Mouse (Mus musculus) layer of hippocampus, postnatal 10 days (tissue): ENCODE measurements around the gene Mindy4. TPM values are rescaled to one million over a fixed set of nuclear protein-coding genes. Genes with fewer than 3 reads are reported as not detected.
A peak's percentile ranks its signal among the peaks of the same experiment; 100 is the strongest.
"Not testable (repeated sequence)": the region's sequence is repeated elsewhere in the genome, so short reads cannot be mapped to it uniquely, and the experiment has no call there.

Experiments used
- DNase-seq, 2 experiments: peaks; one replicate each; pipeline ENCODE4 v3.0.0; 2021; ENCODE audit warnings: low spot score in 2 of 2
- long read RNA-seq: library from polyadenylated mRNA; stranded (forward); transcript quantifications from one replicate; pipeline ENCODE4 v2.0.0, GENCODE M21; 2023
- total RNA-seq, 2 experiments: library from RNA; stranded (reverse); gene quantifications; 2 replicates each; pipeline ENCODE4 v1.2.3; 2021

Gene Mindy4
- 10 to 100 TPM; 10.9 to 12.5 TPM for total RNA-seq
- long read RNA-seq, full-length matches to known transcripts: 3 of 4 reads
- long read RNA-seq, partial matches to known transcripts: 0 of 4 reads
- long read RNA-seq, other reads (novel, unspliced or antisense): 1 of 4 reads

DNA sequence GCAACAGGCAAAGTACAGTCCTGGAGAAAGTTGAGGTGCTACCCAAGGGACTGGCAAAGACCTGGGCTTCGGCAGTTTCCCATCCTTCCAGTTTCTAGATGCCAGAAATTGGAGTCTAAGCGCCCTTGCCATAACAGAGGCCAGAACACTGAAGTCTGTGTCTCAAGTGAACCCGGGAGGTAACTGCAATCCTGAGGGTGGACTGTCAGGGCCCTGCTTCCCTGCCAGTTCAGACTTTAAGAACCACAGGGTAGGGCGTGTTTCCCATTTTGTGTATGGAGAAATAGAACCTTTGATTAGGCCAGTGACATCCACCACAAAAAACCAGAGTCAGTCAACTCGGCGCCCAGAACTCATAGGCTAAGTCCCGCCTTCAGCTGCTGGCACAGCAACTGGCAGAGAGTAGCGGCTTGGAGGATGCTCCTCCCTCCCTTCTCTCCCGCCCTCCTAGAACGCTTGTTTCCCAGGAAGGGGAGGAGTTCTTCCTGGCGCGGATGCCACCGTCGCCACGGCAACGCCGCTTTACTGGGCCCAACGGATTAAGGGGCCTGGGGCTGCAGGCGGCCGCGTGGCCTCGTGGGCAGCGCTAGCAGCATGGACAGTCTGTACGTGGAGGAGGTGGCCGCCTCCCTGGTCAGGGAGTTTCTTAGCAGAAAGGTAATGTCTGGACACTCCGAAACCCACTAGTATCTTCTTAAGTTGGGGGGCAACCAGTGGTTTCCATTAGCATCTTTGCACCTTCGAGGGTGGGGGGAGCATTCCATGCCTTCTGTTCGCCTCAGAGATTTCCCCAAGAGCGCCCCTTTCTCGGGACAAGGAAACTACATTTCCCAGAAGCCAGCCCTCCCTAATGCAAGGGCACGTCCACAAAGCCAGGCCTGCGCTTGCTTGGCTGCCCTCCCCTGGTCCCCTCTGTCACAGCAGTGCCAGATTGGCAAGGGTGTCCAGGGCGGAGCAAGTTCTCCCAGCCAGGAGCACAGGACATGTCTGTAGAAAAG, at the start of gene Mindy4:
Gene Mindy4 (plus strand): TSS at position 471 of the 998 bp plus-strand sequence.
- DNase-seq: peak; percentile 87 to 88

GRCm38 (mm10) chr6:55159256-55159655, 43.9 kb upstream of the Mindy4 start:
- DNase-seq: no peak

- DNase-seq: peak; percentile 46 to 59
Observed at GRCm38 (mm10) chr6:55161311-55161761, 41.8 kb upstream of the Mindy4 start.

GRCm38 (mm10) chr6:55163046-55163584, 40.1 kb upstream of the Mindy4 start:
- DNase-seq: no peak

- DNase-seq: peak; percentile 82 to 83
Observed at GRCm38 (mm10) chr6:55166777-55167463, 36.3 kb upstream of the Mindy4 start.

DNA sequence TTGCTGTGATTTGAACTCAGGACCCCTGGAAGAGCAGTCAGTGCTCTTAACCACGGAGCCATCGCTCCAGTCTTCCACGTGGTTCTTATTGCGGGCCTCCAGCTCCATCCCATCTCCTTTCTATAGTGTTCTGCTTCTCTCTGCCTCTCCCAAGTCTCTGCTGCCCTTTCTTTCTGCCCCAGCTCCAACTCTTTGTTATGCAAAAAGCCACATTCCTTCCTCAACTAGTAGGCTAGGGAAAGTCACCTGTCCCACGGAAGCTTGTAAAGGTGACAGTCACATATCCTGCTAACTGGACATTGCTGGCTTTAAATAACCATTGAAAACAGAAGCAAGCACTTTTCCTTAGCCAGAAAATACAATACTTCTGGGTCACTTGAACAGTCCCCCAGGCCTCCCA, 33.4 kb upstream of the Mindy4 start:
- no peak for DNase-seq

DNA sequence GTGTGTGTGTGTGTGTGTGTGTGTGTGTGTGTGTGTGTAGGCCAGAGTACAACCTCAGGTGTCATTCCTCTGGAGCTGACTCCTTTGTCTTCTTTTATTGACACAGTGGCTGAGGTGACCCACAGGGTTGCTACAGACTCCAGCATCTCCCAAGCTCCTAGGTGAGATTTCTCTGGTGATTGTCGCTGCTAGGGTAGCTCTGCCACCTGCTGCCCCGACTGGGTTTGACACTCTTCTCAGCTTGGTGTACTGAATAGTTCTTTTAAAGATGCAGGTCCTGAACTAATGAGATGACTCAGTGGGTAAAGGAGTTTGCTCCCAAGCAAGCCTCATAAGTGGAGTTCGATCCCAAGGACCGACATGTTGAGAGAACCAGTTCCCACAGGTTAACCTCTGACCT, 31.5 kb upstream of the Mindy4 start:
- DNase-seq: peak in 1 of 2 experiments; percentile 36

DNA sequence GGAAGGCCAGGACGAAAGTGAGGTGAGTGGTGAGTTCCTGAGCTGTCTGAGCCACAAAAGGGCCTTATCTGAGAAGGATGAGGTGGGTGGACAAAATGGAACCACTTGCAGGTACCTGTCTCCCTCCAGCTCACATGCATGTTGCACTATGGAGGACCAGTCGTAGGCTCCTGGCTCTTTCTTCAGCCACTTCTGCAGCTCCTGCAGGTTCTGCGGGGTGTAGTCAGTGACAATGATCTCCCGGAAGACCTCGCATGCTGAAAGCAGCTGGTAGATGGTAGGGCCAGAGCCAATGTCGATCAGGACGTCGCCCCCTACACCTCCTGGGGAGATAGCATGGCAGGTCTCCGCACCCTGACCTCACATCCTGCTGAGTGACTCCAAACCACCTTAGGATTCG, 30.0 kb upstream of the Mindy4 start:
- DNase-seq: no peak

- DNase-seq: no peak
Observed at GRCm38 (mm10) chr6:55173941-55174349, 29.2 kb upstream of the Mindy4 start.

GRCm38 (mm10) chr6:55174741-55175181, 28.4 kb upstream of the Mindy4 start, which contains the start of gene Inmt:
Inmt (minus strand) TSS chr6:55175043.
- DNase-seq: no peak

GRCm38 (mm10) chr6:55175456-55175855, 27.7 kb upstream of the Mindy4 start:
- no peak for DNase-seq

DNA sequence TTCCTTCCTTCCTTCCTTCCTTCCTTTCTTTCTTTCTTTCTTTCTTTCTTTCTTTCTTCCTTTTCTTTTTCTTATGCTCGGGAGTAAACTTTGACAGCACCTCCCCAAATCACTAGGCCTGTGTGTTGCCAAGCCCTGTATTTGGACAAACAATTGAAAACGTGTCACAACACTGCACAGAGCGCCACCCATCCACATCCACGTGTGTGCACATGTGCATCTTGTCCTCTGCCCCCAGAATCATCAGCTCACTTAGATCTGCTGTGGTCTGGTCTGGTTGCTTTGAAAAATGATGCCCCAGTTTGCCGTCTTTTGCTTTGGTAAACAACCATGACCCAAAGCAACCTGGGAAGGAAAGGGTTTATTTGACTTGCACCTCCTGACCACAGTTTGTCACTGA, 27.3 kb upstream of the Mindy4 start:
- DNase-seq: no peak

GRCm38 (mm10) chr6:55177060-55177732, 26.0 kb upstream of the Mindy4 start:
- DNase-seq: peak; percentile 30 to 54

GRCm38 (mm10) chr6:55179560-55179959, 23.6 kb upstream of the Mindy4 start:
- no peak for DNase-seq

DNA sequence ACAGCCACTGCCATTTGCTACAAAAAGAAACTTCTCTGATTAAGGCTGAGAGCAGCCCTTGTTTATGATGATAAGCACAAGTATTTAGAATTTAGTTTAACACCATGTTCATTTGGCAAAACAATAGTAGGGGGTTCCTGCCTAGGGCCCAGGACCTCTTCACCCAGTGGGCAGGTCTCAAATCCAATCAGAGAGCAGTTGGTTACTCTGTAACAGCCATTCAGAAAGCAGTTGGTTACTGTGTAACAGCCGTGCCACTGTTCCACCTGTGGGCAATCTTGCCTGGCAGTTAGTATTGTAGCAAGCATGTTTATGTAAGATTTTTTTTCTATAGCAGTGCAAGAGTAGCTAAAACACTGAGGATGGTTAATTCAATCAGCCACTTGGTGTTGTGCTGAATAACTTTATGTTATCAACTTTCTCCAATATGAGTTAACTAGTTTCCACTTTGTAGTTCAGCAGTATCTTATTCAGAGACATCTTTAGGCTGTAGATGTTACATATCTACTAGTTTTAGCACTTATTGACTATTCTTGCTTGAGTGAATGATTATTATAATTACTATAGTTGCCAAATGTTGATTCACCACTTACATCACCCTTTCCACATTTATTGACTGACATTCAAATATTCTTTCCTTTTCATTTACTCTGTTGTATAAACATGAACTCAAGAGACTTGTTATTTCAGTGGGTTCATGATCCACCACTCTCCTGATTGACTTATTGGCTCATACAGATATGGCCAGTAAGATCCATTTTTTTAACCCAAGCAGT, 20.3 kb upstream of the Mindy4 start:
- no peak for DNase-seq

GRCm38 (mm10) chr6:55187827-55188226, 15.4 kb upstream of the Mindy4 start:
- DNase-seq: not testable (repeated sequence)

DNA sequence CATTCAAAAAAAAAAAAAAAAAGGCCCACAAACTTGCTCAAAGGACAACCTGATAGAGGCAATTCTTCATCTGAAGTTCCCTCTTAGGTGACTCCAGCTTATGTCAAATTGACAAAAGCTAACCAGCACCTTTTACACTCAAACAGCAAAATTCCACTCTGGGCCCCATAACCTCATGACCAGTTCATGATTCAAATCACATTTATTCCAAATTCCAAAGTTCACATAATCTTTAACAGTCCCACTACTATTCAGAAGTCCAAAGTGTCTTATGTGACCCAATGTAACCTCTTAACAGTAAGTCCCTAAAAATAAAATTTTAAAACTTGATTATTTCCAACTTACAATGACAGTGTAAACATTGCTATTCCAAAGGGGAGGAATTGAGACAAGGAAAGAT, 13.8 kb upstream of the Mindy4 start:
- DNase-seq: no peak

GRCm38 (mm10) chr6:55191537-55191936, 11.6 kb upstream of the Mindy4 start:
- DNase-seq: no peak

GRCm38 (mm10) chr6:55193171-55193570, 10.0 kb upstream of the Mindy4 start:
- DNase-seq: no peak

DNA sequence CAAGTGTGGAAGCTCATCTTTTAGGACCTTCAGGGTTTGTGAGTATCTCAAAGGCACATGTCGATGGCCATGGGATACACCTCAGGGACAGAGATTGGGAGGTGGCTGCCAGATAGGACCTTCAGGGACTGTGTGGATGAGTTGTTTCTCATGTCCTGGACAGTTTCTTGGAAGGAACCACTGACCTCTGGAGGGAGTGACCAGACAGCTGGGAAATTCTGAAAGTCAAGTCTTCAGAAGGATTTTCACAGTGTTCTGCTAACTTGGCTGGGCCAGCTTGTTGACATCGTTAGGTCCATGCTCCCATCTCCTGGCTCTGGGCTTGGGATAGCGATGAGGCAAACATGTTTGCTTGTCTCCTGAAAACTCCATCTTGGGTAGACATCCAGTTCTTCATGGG, 4.1 kb upstream of the Mindy4 start:
- DNase-seq: no peak
